Mouse (Mus musculus) thymus, postnatal 10 days (tissue): ENCODE data around the gene Retn.

Source experiments
- DNase-seq, 2 experiments: peaks; one replicate each; pipeline ENCODE4 v3.0.0; 2021; ENCODE audit warnings: low spot score in 2 of 2

Retn gene

GRCm38 (mm10) chr8:3655526-3655925, at the start of gene Retn:
Gene Retn (plus strand): TSS chr8:3655770.
- DNase-seq = no peak

GRCm38 (mm10) chr8:3606593-3606992, 49.0 kb upstream of the Retn start:
- DNase-seq = no peak

GRCm38 (mm10) chr8:3607822-3608221, 47.7 kb upstream of the Retn start:
- no peak for DNase-seq

- DNase-seq = no peak
Measured at GRCm38 (mm10) chr8:3609046-3609815, 46.3 kb upstream of the Retn start.

- DNase-seq = no peak
Measured at GRCm38 (mm10) chr8:3609816-3610150, 45.8 kb upstream of the Retn start.

- DNase-seq = peak; percentile 94 to 95
Measured at GRCm38 (mm10) chr8:3621199-3621970, 34.2 kb upstream of the Retn start, which contains the start of the genes Xab2 and Pet100. Gene Xab2 (minus strand): TSS chr8:3621316. Gene Pet100 (plus strand): TSS chr8:3621548.

GRCm38 (mm10) chr8:3622119-3622518, 33.5 kb upstream of the Retn start:
- no peak for DNase-seq

- no peak for DNase-seq
Measured at GRCm38 (mm10) chr8:3625445-3625844, 30.1 kb upstream of the Retn start, which contains the start of gene Pcp2. Gene Pcp2 (minus strand): TSS chr8:3625545.

GRCm38 (mm10) chr8:3626971-3627370, 28.6 kb upstream of the Retn start:
- DNase-seq = no peak

- peak; percentile 24 to 28 for DNase-seq
Measured at GRCm38 (mm10) chr8:3628014-3628413, 27.6 kb upstream of the Retn start.

- peak; percentile 77 to 85 for DNase-seq
Measured at GRCm38 (mm10) chr8:3630647-3631477, 24.7 kb upstream of the Retn start, which contains the start of gene Stxbp2. Gene Stxbp2 (plus strand): TSS chr8:3630955.

GRCm38 (mm10) chr8:3631478-3631875, 24.1 kb upstream of the Retn start:
- DNase-seq = peak in 1 of 2 experiments; percentile 14

GRCm38 (mm10) chr8:3645804-3646203, 9.8 kb upstream of the Retn start:
- DNase-seq = peak; percentile 16 to 23

GRCm38 (mm10) chr8:3646824-3647531, 8.6 kb upstream of the Retn start:
- DNase-seq = no peak

GRCm38 (mm10) chr8:3647561-3647960, 8.0 kb upstream of the Retn start:
- no peak for DNase-seq

GRCm38 (mm10) chr8:3648268-3648667, 7.3 kb upstream of the Retn start:
- DNase-seq = no peak

- no peak for DNase-seq
Measured at GRCm38 (mm10) chr8:3648990-3649389, 6.6 kb upstream of the Retn start.

- DNase-seq = no peak
Measured at GRCm38 (mm10) chr8:3652845-3653244, 2.7 kb upstream of the Retn start.

GRCm38 (mm10) chr8:3654726-3655508, 653 bp upstream of the Retn start:
- no peak for DNase-seq

GRCm38 (mm10) chr8:3656725-3657381, 1.3 kb downstream of the Retn start:
- DNase-seq = no peak
